Mouse (Mus musculus) hindbrain, embryonic 12.5 days (tissue): ENCODE data around the gene Polr2b. TPM values are rescaled to one million over a fixed set of nuclear protein-coding genes. Genes with fewer than 3 reads are reported as not detected.

Source experiments
- microRNA-seq: library from miRNA; unstranded; fragments of <30 nt; microRNA quantifications from one replicate; pipeline ENCODE4, GENCODE M21; 2017
- polyA plus RNA-seq: library from polyadenylated mRNA; unstranded; fragments of >200 nt; fragmentation: Nextera tagmentation; extraction: Ambion mirVana; gene quantifications from 2 replicates; pipeline ENCODE4 v1.2.1, GENCODE M21; 2016

The Polr2b gene
- polyA plus RNA-seq, 1 experiment from 2014 or later, result 80.1 TPM

Small RNA genes within 50 kb of the gene (microRNA-seq; reads per million reads assigned to microRNA genes)
- 0.81 reads per million for gene Mir5098

Other genes with a start within 250 kb of the Polr2b start
- gene Hopx, start 195.0 kb upstream of the Polr2b start, polyA plus RNA-seq, result 1.6 and 2.8 TPM in 2 replicates
- 1.5 TPM in 2 replicates for gene Spink2, start 98.7 kb upstream of the Polr2b start, polyA plus RNA-seq
- gene Rest, start 44.7 kb upstream of the Polr2b start, polyA plus RNA-seq, result 27.9 and 28.7 TPM in 2 replicates
- gene Noa1, start 63 bp upstream of the Polr2b start, polyA plus RNA-seq, result 32.8 and 35.5 TPM in 2 replicates
- 32.2 and 33.7 TPM in 2 replicates for gene Igfbp7, start 97.9 kb downstream of the Polr2b start, polyA plus RNA-seq